Mouse (Mus musculus) neural tube, embryonic 11.5 days (tissue): Measurements from ENCODE around the gene Fut2. TPM values are rescaled to one million over a fixed set of nuclear protein-coding genes. Genes with fewer than 3 reads are reported as not detected.

ENCODE experiments used
- ATAC-seq: fragments of 200-750 bp; cut with Nextera tagmentation; 2 replicates; pipeline ENCODE4 v1.8.0; 2017; ENCODE audit warnings: moderate number of reproducible peaks, mild to moderate bottlenecking, moderate TSS enrichment, moderate library complexity; ENCODE audit not compliant: insufficient read depth, low FRiP score, low TSS enrichment
- DNase-seq: peaks from one replicate; pipeline ENCODE4 v3.0.0-alpha.2; 2015; ENCODE audit warnings: low spot score
- H3K27ac ChIP-seq: fragments of 300-500 bp; sonication (generic); 2 replicates; pipeline ENCODE4 v1.5.1; 2014; ENCODE audit warnings: low read depth, mild to moderate bottlenecking, low read length
- H3K27me3 ChIP-seq: fragments of 300-500 bp; sonication (generic); 2 replicates; pipeline ENCODE4 v1.6.1; 2014; ENCODE audit warnings: mild to moderate bottlenecking, low read length, mixed read lengths; ENCODE audit not compliant: control insufficient read depth, insufficient read depth
- H3K36me3 ChIP-seq: fragments of 300-500 bp; sonication (generic); 2 replicates; pipeline ENCODE4 v1.6.1; 2014; ENCODE audit warnings: mild to moderate bottlenecking, low read length, moderate library complexity, mixed read lengths; ENCODE audit not compliant: control insufficient read depth, insufficient read depth
- H3K4me1 ChIP-seq: fragments of 300-500 bp; sonication (generic); 2 replicates; pipeline ENCODE4 v1.6.1; 2014; ENCODE audit warnings: low read length, mixed read lengths; ENCODE audit not compliant: control insufficient read depth, insufficient read depth
- H3K4me2 ChIP-seq: fragments of 300-500 bp; sonication (generic); 2 replicates; pipeline ENCODE4 v1.6.1; 2014; ENCODE audit warnings: low read depth, mild to moderate bottlenecking, moderate library complexity
- H3K4me3 ChIP-seq: fragments of 300-500 bp; sonication (generic); 2 replicates; pipeline ENCODE4 v1.5.1; 2014; ENCODE audit warnings: low read depth, low read length
- H3K9ac ChIP-seq: fragments of 300-500 bp; sonication (generic); 2 replicates; pipeline ENCODE4 v1.6.1; 2014; ENCODE audit warnings: mild to moderate bottlenecking, low read length
- H3K9me3 ChIP-seq: fragments of 300-500 bp; sonication (generic); 2 replicates; pipeline ENCODE4 v1.6.1; 2016; ENCODE audit warnings: low read length; ENCODE audit not compliant: control insufficient read depth
- WGBS: fragments of 180-500 bp; shearing (Covaris S2); extraction: QIAGEN DNeasy Blood & Tissue Kit; methylation state at CpG from one replicate; pipeline ENCODE4 v1.1.7; 2014; 5-methylcytosine and 5-hydroxymethylcytosine counted together
- polyA plus RNA-seq: library from polyadenylated mRNA; unstranded; fragments of >200 nt; fragmentation: Nextera tagmentation; extraction: Ambion mirVana; gene quantifications from 2 replicates; pipeline ENCODE4 v1.2.1, GENCODE M21; 2014

Fut2 gene
- polyA plus RNA-seq, 1 experiment from 2014 or later: 0.08 TPM

DNA sequence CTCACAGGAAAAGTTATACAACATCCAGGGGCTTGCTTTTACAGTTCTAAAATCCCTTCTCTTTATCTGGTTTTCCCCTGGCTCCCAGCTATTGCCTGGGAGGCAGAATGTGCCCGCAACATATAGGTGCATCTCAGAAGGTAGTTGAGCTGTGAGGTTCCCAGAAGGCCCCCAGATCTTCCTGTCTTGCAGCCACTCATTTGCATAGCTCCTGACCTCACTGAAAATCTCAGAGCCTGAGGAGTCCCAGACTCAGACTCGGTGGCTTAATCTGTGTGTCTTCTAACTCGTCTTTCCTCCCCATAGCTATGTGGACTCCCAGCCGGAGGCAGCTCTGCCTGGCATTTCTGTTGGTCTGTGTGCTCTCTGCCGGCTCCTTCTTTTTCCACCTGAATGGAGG is 47.9 kb downstream of the Fut2 start:
- Histone ChIP-seq H3K9me3 (no peaks in the 10 kb centered on the region), H3K9ac (no peak overlapping the region), H3K27ac (no peak overlapping the region), H3K4me1 (no peaks in the 10 kb centered on the region), H3K27me3 (peaks cover 21% of the 10 kb centered on the region), H3K36me3 (no peaks in the 10 kb centered on the region), H3K4me3 (no peak overlapping the region), H3K4me2 (no peak overlapping the region)
- DNase-seq: no peak
- WGBS: 85% methylated on average over 5 of the region's 5 CpGs
- ATAC-seq: no peak

DNA sequence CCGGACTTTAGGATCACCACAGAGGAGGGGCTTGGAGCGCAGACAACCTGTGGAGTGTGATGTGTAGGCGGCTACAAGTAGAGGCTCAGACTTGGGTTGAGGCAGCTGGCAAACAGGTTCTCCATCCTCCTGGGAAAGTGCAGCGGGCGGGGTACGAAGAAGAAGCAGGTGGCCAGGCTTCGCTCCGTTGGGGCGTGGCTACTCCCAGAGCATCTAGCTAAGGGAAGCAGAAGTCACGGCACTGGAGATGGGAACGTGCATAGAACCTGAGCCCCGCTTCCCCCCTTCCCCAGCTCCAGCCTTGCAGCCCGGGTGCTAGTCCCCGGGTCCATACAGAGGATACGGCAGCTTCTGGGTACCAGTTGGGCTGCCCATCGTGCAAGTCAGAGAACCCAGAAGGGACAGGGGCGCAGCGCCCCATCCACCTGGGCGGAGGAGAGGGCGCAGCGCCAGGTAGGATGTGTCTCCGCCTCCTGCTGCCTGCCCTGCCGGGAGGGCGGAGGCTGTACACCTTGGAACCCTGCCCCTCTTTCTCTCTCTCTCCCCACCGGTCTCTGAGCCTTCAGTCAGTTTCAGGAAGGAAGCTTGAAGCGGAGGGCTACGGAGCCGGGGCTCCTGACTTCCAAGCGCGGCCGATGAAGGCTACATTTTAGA is 49.0 kb downstream of the Fut2 start, which contains the start of gene Fut1:
Gene Fut1, plus strand, starts transcription at position 248 of the 654 bp plus-strand sequence.
- peaks cover 21% of the 10 kb centered on the region for H3K27me3 ChIP-seq
- H3K4me1 ChIP-seq: no peaks in the 10 kb centered on the region
- no peak within 1 kb of the TSS for H3K4me3 ChIP-seq
- ATAC-seq (no peak), DNase-seq (no peak)
- H3K27ac ChIP-seq: no peak within 1 kb of the TSS
- H3K36me3 ChIP-seq: no peaks in the 10 kb centered on the region
- no peak within 1 kb of the TSS for H3K9ac ChIP-seq
- no peaks in the 10 kb centered on the region for H3K9me3 ChIP-seq
- no peak within 1 kb of the TSS for H3K4me2 ChIP-seq
- 5% methylated on average over 31 of the region's 31 CpGs for WGBS

DNA sequence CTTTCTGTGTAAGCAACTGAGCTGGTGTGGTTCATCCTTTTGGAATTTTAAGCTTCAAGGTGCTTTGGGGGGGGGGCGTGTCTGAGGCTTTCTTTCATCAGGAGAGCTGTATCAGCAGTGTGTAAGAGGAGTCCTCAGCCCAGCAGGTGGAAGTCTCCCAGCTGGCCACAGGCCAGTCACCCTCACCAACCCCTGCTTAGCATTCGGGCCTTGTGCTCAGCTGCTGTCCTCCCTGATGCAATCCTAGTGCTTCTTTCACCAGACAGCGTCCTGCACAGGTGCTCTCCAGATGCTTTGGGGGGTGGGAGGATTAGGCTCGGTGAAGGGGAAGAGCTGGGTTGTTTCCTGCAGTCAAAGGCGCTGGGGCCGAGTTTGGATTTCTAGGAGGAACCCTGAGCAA is 49.9 kb downstream of the Fut2 start:
- H3K4me2 ChIP-seq: no peak overlapping the region
- H3K9ac ChIP-seq: no peak overlapping the region
- H3K27me3 ChIP-seq: peaks cover 21% of the 10 kb centered on the region
- H3K9me3 ChIP-seq: no peaks in the 10 kb centered on the region
- H3K4me1 ChIP-seq: no peaks in the 10 kb centered on the region
- ATAC-seq (no peak), DNase-seq (no peak)
- 23% methylated on average over 6 of the region's 6 CpGs for WGBS
- no peak overlapping the region for H3K4me3 ChIP-seq
- H3K27ac ChIP-seq: no peak overlapping the region
- H3K36me3 ChIP-seq: no peaks in the 10 kb centered on the region

DNA sequence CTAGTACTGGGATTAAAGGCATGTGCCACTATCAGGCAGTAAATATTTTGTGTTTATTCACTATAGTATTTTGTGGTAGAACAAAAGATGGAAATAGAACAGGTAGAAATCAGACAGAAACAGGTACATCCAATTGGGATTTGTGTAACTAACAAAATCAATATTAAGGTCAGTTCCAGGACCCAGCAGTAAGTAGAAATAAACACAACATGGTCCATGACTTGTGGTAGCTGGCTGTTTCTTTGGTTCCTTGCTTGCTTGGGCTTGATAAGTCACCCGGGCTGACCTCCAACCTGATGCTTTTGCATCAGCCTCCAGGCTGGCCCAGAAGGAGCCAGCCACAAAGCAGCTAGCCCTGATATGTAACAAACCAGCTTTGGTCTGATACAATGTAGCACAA is 56.7 kb downstream of the Fut2 start:
- no peak overlapping the region for H3K4me3 ChIP-seq
- DNase-seq (no peak), ATAC-seq (no peak)
- no peak overlapping the region for H3K4me2 ChIP-seq
- no peak overlapping the region for H3K27ac ChIP-seq
- H3K9ac ChIP-seq: no peak overlapping the region
- WGBS: 78% methylated on average over 1 of the region's 1 CpGs
- H3K9me3 ChIP-seq: no peaks in the 10 kb centered on the region
- H3K4me1 ChIP-seq: no peaks in the 10 kb centered on the region
- H3K36me3 ChIP-seq: no peaks in the 10 kb centered on the region
- H3K27me3 ChIP-seq: no peaks in the 10 kb centered on the region

DNA sequence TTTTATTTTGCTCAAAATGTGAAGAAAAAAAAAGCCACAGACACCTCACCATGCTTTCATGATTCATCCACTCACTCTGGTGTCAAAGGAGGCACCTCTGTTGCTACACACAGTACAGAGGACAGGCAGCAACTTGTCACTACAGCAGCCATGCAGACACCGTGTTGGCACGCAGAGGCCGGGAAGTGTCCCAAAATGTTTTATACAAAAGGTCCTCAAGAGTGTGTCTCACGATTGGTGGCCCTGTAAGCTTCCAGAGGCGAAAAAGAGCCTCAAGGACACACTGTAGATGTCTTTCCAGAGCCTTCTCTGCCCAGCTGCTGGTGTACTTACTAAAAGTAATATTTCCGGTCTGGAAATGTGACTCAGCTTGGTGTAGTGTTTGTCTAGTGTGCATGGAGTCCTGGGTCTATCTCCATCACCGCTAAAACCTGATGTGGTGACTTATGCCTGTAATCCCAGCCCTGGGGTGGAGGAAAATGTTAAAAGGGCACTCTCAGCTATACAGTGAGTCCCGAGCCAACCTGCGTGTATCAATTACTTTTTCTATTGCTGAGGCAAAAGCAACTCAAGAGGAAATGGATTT is 60.4 kb downstream of the Fut2 start:
- Histone ChIP-seq H3K27ac (no peak overlapping the region), H3K4me2 (no peak overlapping the region), H3K9me3 (no peaks in the 10 kb centered on the region), H3K4me1 (no peaks in the 10 kb centered on the region), H3K4me3 (no peak overlapping the region), H3K27me3 (no peaks in the 10 kb centered on the region), H3K36me3 (no peaks in the 10 kb centered on the region), H3K9ac (no peak overlapping the region)
- no peak for DNase-seq
- ATAC-seq: no peak
- WGBS: 82% methylated on average over 9 of the region's 9 CpGs

DNA sequence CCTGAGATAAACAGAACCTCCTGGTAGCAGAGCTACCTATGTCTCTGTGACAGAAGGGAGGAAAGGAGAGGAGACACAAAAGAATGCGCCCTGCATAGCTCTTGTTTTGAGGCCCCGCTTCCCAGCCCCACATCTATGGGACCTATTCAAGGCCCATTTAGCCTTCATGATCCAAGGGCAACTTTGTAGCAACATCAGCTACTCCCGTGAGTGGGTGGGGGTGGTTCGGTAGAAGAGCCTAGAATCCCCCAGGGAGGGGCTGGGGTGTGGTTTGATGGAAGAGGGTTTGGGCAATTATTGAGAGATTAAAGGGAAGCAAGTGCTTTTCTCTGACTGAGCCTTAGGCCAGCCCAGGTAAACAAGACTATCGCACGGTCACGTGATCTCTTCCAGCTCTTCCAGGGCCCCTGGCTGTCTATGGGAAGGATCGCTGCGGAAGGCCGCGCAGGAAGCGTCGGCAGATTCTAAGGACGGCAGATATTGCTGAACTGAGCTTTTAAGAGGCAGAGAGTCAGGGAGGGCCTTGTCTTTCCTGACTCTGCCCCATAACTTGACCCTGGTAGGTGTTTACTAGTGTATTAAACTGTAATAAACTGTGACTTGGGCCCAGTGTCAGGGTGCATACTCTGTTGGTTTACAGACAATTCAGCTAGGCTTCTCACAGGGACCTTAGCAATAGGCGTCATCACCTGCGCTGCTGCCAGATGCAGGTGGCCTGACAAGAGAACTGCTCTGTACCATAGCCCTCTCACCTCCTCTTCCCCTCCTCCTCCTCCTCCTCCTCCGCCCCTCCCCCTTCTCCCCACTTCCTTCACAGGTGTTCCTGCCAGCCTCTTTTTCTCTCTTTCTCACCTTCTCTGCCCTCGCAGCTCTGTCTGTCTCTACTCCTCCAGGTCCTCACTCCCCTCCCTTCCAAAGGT is 67.0 kb downstream of the Fut2 start:
- H3K4me1 ChIP-seq: no peaks in the 10 kb centered on the region
- no peaks in the 10 kb centered on the region for H3K9me3 ChIP-seq
- H3K9ac ChIP-seq: no peak overlapping the region
- no peaks in the 10 kb centered on the region for H3K36me3 ChIP-seq
- no peak overlapping the region for H3K4me3 ChIP-seq
- DNase-seq (no peak), ATAC-seq (no peak)
- H3K27ac ChIP-seq: no peak overlapping the region
- no peaks in the 10 kb centered on the region for H3K27me3 ChIP-seq
- 49% methylated on average over 18 of the region's 18 CpGs for WGBS
- H3K4me2 ChIP-seq: no peak overlapping the region

Other genes with a start within 250 kb of the Fut2 start
- not detected in 2 replicates for gene Lhb, start 245.6 kb downstream of the Fut2 start, polyA plus RNA-seq
- 32.8 and 37.2 TPM in 2 replicates for gene Gys1, start 231.6 kb downstream of the Fut2 start, polyA plus RNA-seq
- gene Ruvbl2, start 228.3 kb downstream of the Fut2 start, polyA plus RNA-seq: 165 and 172 TPM in 2 replicates
- 5,316 and 5,449 TPM in 2 replicates for gene Ftl1, start 206.5 kb downstream of the Fut2 start, polyA plus RNA-seq
- 193 and 206 TPM in 2 replicates for gene Bax, start 199.5 kb downstream of the Fut2 start, polyA plus RNA-seq
- gene Tulp2, start 184.5 kb downstream of the Fut2 start, polyA plus RNA-seq: 0.26 and 0.57 TPM in 2 replicates
- gene Gm45808, start 179.6 kb downstream of the Fut2 start, polyA plus RNA-seq: not detected in 2 replicates
- gene Dhdh, start 177.6 kb downstream of the Fut2 start, polyA plus RNA-seq: 2.8 and 2.9 TPM in 2 replicates
- gene Nucb1, start 156.0 kb downstream of the Fut2 start, polyA plus RNA-seq: 110 and 113 TPM in 2 replicates
- gene Ppp1r15a, start 140.1 kb downstream of the Fut2 start, polyA plus RNA-seq: 16.0 and 17.7 TPM in 2 replicates
- gene Plekha4, start 140.1 kb downstream of the Fut2 start, polyA plus RNA-seq: 1.3 and 2.3 TPM in 2 replicates
- gene Hsd17b14, start 111.5 kb downstream of the Fut2 start, polyA plus RNA-seq: 0.78 and 1.1 TPM in 2 replicates
- 34.1 and 37.4 TPM in 2 replicates for gene Bcat2, start 96.2 kb downstream of the Fut2 start, polyA plus RNA-seq
- gene Fgf21, start 50.9 kb downstream of the Fut2 start, polyA plus RNA-seq: not detected in 2 replicates
- not detected in 2 replicates for gene Fut1, start 49.1 kb downstream of the Fut2 start, polyA plus RNA-seq
- gene Izumo1, start 44.6 kb downstream of the Fut2 start, polyA plus RNA-seq: not detected in 2 replicates
- 5.7 and 7.5 TPM in 2 replicates for gene Rasip1, start 38.9 kb downstream of the Fut2 start, polyA plus RNA-seq
- gene Mamstr, start 26.4 kb downstream of the Fut2 start, polyA plus RNA-seq: 2.9 and 5.6 TPM in 2 replicates
- gene Ntn5, start 17.6 kb upstream of the Fut2 start, polyA plus RNA-seq: 1.1 and 1.4 TPM in 2 replicates
- 1.7 and 2.1 TPM in 2 replicates for gene Sec1, start 28.0 kb upstream of the Fut2 start, polyA plus RNA-seq
- 11.5 and 12.4 TPM in 2 replicates for gene Car11, start 33.4 kb upstream of the Fut2 start, polyA plus RNA-seq
- gene Dbp, start 38.7 kb upstream of the Fut2 start, polyA plus RNA-seq: 3.3 and 3.7 TPM in 2 replicates
- 929 and 960 TPM in 2 replicates for gene Rpl18, start 49.1 kb upstream of the Fut2 start, polyA plus RNA-seq
- 23.7 and 25.3 TPM in 2 replicates for gene Sphk2, start 51.6 kb upstream of the Fut2 start, polyA plus RNA-seq
- 0.28 and 0.42 TPM in 2 replicates for gene Fam83e, start 54.8 kb upstream of the Fut2 start, polyA plus RNA-seq
- gene Spaca4, start 59.4 kb upstream of the Fut2 start, polyA plus RNA-seq: not detected in 2 replicates
- 3.8 and 4.3 TPM in 2 replicates for gene Lmtk3, start 117.3 kb upstream of the Fut2 start, polyA plus RNA-seq
- 1.1 and 1.8 TPM in 2 replicates for gene Sult2b1, start 118.3 kb upstream of the Fut2 start, polyA plus RNA-seq
- gene Cyth2, start 148.2 kb upstream of the Fut2 start, polyA plus RNA-seq: 223 and 239 TPM in 2 replicates
- gene Kcnj14, start 158.4 kb upstream of the Fut2 start, polyA plus RNA-seq: 0.88 and 1.4 TPM in 2 replicates
- 69.8 and 76.5 TPM in 2 replicates for gene Grwd1, start 164.6 kb upstream of the Fut2 start, polyA plus RNA-seq
- 75.4 and 86.4 TPM in 2 replicates for gene Kdelr1, start 206.4 kb upstream of the Fut2 start, polyA plus RNA-seq
- gene Grin2d, start 212.0 kb upstream of the Fut2 start, polyA plus RNA-seq: 0.37 and 0.73 TPM in 2 replicates
- gene Syngr4, start 230.3 kb upstream of the Fut2 start, polyA plus RNA-seq: 0.59 and 0.82 TPM in 2 replicates
- gene Tmem143, start 230.5 kb upstream of the Fut2 start, polyA plus RNA-seq: 2.8 and 3.9 TPM in 2 replicates